Comparison of ENCODE assay signal across 8 mouse cellular contexts in genomic region chr8:111596485-111596821, GRCm38 (mm10). TPM values are rescaled to one million over a fixed set of nuclear protein-coding genes. Genes with fewer than 3 reads are reported as not detected.
DNase-seq lines count a peak whose midpoint lies in the region; ATAC-seq and TF ChIP-seq lines count a peak whose summit lies in the region.

No protein-coding gene starts in this region.

- no peak for TF ChIP-seq CTCF in left cerebral cortex, adult 2 months (IDR thresholded peaks at IDR 0.05)

- no peaks in the 10 kb centered on the region for H3K27me3 ChIP-seq in heart, embryonic 10.5 days (ENCODE audit: insufficient read depth, poor library complexity, severe bottlenecking)
- H3K27me3 ChIP-seq in embryonic facial prominence, embryonic 14.5 days (replicated peaks; ENCODE audit: control insufficient read depth, insufficient read depth, low read length) = no peaks in the 10 kb centered on the region

- peak overlapping the region; percentile 83 for H3K27ac ChIP-seq in heart, embryonic 10.5 days
- peak overlapping the region; percentile 10; the same call in 1 of the 2 replicates for H3K27ac ChIP-seq in left cerebral cortex, adult 2 months
- peak overlapping the region; percentile 35; the same call in 1 of the 2 replicates for H3K27ac ChIP-seq in embryonic facial prominence, embryonic 14.5 days (replicated peaks; ENCODE audit: low read depth, low read length)

- intact Hi-C loops in heart, postnatal 25 days (cut with DNase I) = loop anchor here (2.0 to 5.0 kb wide), 3 partner anchors 48 to 254 kb away; partner anchors contain the start of gene Znrf1
- intact Hi-C loops in left cerebral cortex, adult 2 months (cut with DNase I) = no loop called here
- intact Hi-C loops in left cerebral cortex, postnatal 10 days (cut with DNase I) = no loop called here

- DNase-seq in heart, embryonic 10.5 days (ENCODE audit: low spot score) = no peak
- DNase-seq in heart, postnatal 25 days (ENCODE audit: low spot score) = no peak
- no peak for DNase-seq in left cerebral cortex, adult 2 months (ENCODE audit: extremely low spot score in 1 of 2, low spot score in 2 of 2)
- no peak for DNase-seq in left cerebral cortex, postnatal 10 days (ENCODE audit: extremely low spot score in 1 of 2, low spot score in 2 of 2)
- no peak for DNase-seq in embryonic facial prominence, embryonic 14.5 days (ENCODE audit: low spot score)
- no peak for DNase-seq in adrenal gland, postnatal 14 days
- no peak for DNase-seq in layer of hippocampus, adult 8-10 months (ENCODE audit: low spot score in 2 of 2)

- peaks cover 74% of the 10 kb centered on the region for H3K4me1 ChIP-seq in heart, embryonic 10.5 days
- H3K4me1 ChIP-seq in embryonic facial prominence, embryonic 14.5 days (ENCODE audit: control insufficient read depth, insufficient read depth, low read length) = peaks cover 26% of the 10 kb centered on the region

- ATAC-seq in embryonic facial prominence, embryonic 14.5 days (ENCODE audit: low read depth) = no peak
- 0 out of 2 replicates have a peak, but pooled peaks have one; percentile 13 for ATAC-seq in megakaryocyte progenitor cell, adult 5-6 weeks (replicated peaks; ENCODE audit: poor library complexity)

- no peak overlapping the region for H3K4me2 ChIP-seq in embryonic facial prominence, embryonic 14.5 days (ENCODE audit: low read depth, low read length)

- 0 out of 2 replicates have a peak overlapping the region, but pooled peaks have one; percentile 8 for H3K4me3 ChIP-seq in heart, embryonic 10.5 days
- no peak overlapping the region for H3K4me3 ChIP-seq in left cerebral cortex, adult 2 months
- H3K4me3 ChIP-seq in embryonic facial prominence, embryonic 14.5 days (ENCODE audit: low read depth, low read length) = no peak overlapping the region

- no peaks in the 10 kb centered on the region; the same call in 1 of the 2 replicates for H3K36me3 ChIP-seq in heart, embryonic 10.5 days
- no peaks in the 10 kb centered on the region for H3K36me3 ChIP-seq in embryonic facial prominence, embryonic 14.5 days (ENCODE audit: control insufficient read depth, insufficient read depth, low read length)

- H3K9me3 ChIP-seq in heart, embryonic 10.5 days = no peaks in the 10 kb centered on the region
- no peaks in the 10 kb centered on the region for H3K9me3 ChIP-seq in embryonic facial prominence, embryonic 14.5 days (ENCODE audit: control insufficient read depth, low read length)

- WGBS in heart, embryonic 10.5 days = 21% methylated on average over 3 of the region's 3 CpGs
- WGBS in embryonic facial prominence, embryonic 14.5 days = 65% methylated on average over 3 of the region's 3 CpGs

- H3K9ac ChIP-seq in embryonic facial prominence, embryonic 14.5 days (ENCODE audit: low read depth, low read length) = no peak overlapping the region

RNA-seq across cellular contexts. Expression of gene Ldhd, which starts 33.7 kb away (rescaled TPM):
- 0.30 and 0.43 TPM in 2 replicates for polyA plus RNA-seq in heart, embryonic 10.5 days (2016; fragmentation: Nextera tagmentation; extraction: Ambion mirVana)
- total RNA-seq in heart, postnatal 25 days (2021) = 10 to 100 TPM; 25.1 to 28.1 TPM
- total RNA-seq in left cerebral cortex, adult 2 months (2021) = 10 to 100 TPM; 10.1 to 10.8 TPM
- total RNA-seq in left cerebral cortex, postnatal 10 days (2021) = 1 to 10 TPM; 1.9 to 2.2 TPM
- polyA plus RNA-seq in embryonic facial prominence, embryonic 14.5 days (2014; fragmentation: Nextera tagmentation; extraction: Ambion mirVana) = 0.38 and 0.60 TPM in 2 replicates
- total RNA-seq in megakaryocyte progenitor cell, adult 5-6 weeks (2015) = 0.10 and 0.15 TPM in 2 replicates
- total RNA-seq in megakaryocyte progenitor cell, adult 5-6 weeks (2017) = 0.14 TPM in 1 of 2 replicates, not detected in the other
- 36.5 and 38.2 TPM in 2 replicates for total RNA-seq in adrenal gland, postnatal 14 days (2021)
- total RNA-seq in layer of hippocampus, adult 8-10 months (2022) = 1 to 10 TPM; 7.5 to 9.6 (median 9.0) TPM

RNA-seq across cellular contexts. Expression of gene Zfp1, which starts 46.7 kb away (rescaled TPM):
- polyA plus RNA-seq in heart, embryonic 10.5 days (2016; fragmentation: Nextera tagmentation; extraction: Ambion mirVana) = 17.6 and 18.1 TPM in 2 replicates
- total RNA-seq in heart, postnatal 25 days (2021) = 1 to 10 TPM; 7.4 to 7.5 TPM
- total RNA-seq in left cerebral cortex, adult 2 months (2021) = 10 to 100 TPM; 22.0 to 23.5 TPM
- total RNA-seq in left cerebral cortex, postnatal 10 days (2021) = 10 to 100 TPM; 21.9 to 22.7 TPM
- polyA plus RNA-seq in embryonic facial prominence, embryonic 14.5 days (2014; fragmentation: Nextera tagmentation; extraction: Ambion mirVana) = 16.3 and 19.3 TPM in 2 replicates
- total RNA-seq in megakaryocyte progenitor cell, adult 5-6 weeks (2015) = 14.7 and 16.9 TPM in 2 replicates
- 11.2 and 19.2 TPM in 2 replicates for total RNA-seq in megakaryocyte progenitor cell, adult 5-6 weeks (2017)
- total RNA-seq in adrenal gland, postnatal 14 days (2021) = 9.2 and 11.2 TPM in 2 replicates
- total RNA-seq in layer of hippocampus, adult 8-10 months (2022) = 10 to 100 TPM; 21.7 to 23.9 (median 22.5) TPM

Comparison
In these comparisons a context has a peak if more than half of its experiments do, and no peak if none do; other contexts are left out.
1. H3K27ac ChIP-seq: peak in every context shown above with its lines; median percentile 83 in heart, embryonic 10.5 days; 35 in embryonic facial prominence, embryonic 14.5 days; 10 in left cerebral cortex, adult 2 months.